Mouse (Mus musculus) right cerebral cortex, postnatal 10 days (tissue): ENCODE measurements around the gene Omp.
"Not testable (repeated sequence)": the region's sequence is repeated elsewhere in the genome, so short reads cannot be mapped to it uniquely, and the experiment has no call there.

Experiments
- DNase-seq, 2 experiments: peaks; one replicate each; pipeline ENCODE4 v3.0.0; 2021; ENCODE audit warnings: low spot score in 2 of 2

The Omp gene

GRCm38 (mm10) chr7:98145402-98145801 is at the start of gene Omp:
Gene Omp, minus strand, starts transcription at chr7:98145502.
- DNase-seq = no peak

DNA sequence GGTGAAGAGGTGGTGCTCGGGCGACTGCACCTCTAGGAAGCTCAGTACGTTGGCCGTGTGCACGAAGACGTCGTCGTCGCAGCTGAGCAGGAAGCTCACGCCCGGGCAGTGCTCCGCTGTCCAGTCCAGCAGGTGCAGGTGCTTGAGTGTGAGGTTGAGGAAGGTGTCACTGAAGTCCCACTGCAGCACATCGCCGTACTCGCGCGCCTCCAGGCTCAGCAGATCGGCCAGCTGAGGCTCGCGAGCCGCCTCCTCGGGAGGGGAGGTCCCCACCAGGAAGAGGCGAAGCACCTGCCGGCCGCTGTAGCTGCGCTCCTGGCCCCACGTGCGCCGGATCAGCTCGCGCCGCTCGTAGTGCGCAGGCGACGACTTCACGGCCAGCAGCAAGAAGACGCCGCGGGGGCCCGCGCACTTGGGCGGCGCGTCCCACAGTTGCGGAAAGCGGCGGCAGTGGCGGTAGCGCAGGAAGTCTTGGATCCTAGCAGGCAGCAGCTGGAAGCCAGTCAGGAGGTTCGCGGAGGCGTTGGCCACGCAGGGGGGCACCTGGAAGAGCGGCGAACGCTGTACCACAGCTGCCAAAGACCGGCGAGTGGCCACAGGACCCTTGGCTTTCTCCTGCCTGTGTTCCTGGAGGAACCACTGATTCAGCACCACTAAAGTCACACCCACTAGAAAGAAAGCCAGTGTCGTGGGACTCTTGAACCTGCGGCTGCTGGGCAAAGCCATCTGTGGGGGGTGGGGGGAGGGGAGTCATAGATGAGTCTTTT is 48.9 kb upstream of the Omp start:
- no peak for DNase-seq

- no peak for DNase-seq
Observed at GRCm38 (mm10) chr7:98193515-98194025, 48.3 kb upstream of the Omp start.

DNA sequence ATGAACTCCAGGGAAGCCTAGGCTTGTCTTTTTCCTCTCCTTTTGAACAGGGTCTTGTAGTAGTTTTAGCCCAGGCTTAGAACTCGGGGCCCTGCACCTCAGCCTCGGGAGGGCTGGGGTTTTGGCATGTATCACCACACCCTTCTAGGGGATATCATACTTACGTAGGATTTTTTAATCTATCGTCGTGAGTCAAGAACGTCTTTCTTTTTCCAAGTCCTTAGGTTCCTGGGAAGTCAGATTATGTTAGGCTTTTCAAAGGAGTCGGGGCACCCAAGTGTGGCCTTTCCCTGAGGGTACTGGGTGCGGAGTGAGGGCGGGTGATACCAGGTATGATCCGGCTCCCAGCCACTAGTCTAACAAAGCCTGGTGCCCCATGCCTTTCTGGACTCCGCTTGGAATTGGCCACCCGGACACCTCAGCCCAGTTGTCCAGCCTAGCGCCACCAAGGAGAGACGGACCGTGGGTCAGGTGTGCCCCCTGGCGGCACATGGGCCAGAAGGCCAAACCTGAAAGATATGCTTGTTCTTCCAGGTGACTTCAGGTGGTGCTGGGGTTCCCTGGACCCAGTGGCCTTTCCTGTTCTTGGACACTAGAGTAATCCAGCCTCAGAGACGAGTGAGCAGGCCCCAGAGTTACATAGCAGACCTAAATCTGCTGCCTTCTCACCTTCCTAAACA is 46.4 kb upstream of the Omp start:
- no peak for DNase-seq

DNA sequence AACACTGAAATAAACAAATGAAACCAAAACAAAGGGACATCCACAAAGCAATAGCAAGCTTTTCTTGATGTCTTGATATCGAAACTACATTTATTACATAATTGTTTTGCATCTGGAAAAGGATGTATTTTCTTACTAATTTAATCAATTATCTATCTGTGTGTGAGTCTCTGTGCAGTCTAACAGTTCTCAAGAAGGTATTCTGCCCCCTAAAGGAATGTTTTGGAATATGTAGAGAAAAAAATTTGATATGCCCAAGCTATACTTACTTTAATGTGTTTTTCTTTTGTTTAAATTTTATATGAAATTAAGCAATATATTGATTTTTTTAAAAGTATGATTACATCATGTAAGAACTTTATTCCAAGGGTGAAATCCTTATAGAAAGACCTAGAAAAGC is 45.3 kb upstream of the Omp start:
- DNase-seq = no peak

DNA sequence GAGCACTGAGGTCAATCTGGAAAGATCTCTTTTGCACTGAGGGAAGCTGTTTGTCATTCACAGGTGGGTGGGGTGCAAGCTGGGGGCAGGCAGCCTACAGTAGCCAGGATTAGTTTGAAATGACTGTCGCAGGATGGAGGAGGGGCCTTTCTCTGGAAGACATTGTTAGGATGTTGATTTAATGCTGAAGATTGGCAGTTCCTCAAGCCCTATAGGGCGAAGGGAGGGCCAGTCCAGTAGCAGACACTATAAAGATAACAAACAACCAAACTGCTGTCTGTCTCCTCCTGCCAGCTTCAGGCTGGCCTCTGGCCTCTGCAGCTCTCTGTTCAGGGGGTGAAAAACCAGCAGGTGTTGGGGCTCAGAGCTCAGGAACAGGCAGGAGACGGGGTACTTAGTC is 44.4 kb upstream of the Omp start:
- DNase-seq = no peak

GRCm38 (mm10) chr7:98188680-98189079 is 43.4 kb upstream of the Omp start:
- DNase-seq = no peak

GRCm38 (mm10) chr7:98188238-98188637 is 42.9 kb upstream of the Omp start:
- DNase-seq = no peak

DNA sequence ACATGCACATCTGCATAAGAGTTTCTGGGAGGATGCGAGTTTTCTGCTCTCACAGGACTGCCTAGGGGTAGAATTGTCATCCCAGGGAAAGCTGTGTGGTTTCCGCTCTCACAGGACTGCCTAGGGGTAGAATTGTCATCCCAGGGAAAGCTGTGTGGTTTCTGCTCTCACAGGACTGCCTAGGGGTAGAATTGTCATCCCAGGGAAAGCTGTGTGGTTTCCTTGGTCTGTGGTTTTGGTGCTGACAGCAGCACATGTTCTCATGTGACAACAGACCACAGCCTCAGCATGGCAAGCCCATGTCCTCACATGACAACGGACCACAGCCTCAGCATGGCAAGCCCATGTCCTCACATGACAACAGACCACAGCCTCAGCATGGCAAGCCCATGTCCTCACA is 42.0 kb upstream of the Omp start:
- DNase-seq = not testable (repeated sequence)

DNA sequence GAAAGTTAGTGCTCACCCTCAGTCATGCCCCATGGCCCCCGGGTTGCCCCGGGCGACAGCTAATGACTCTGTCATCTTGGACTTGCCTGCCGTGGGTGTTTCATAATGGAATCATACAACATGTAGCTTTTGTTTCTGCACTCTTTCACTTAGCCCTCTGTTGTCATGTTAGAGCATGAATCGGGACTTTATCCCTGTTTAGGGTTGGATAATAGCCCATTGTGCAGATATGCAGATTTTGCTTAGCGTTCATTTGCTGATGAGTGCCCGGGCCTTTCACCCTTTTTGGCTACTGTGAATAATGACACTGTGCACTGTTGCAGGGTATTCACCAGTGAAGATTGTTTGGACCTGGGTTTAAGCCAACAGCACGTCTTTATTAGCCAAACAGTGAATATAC is 41.3 kb upstream of the Omp start:
- no peak for DNase-seq

DNA sequence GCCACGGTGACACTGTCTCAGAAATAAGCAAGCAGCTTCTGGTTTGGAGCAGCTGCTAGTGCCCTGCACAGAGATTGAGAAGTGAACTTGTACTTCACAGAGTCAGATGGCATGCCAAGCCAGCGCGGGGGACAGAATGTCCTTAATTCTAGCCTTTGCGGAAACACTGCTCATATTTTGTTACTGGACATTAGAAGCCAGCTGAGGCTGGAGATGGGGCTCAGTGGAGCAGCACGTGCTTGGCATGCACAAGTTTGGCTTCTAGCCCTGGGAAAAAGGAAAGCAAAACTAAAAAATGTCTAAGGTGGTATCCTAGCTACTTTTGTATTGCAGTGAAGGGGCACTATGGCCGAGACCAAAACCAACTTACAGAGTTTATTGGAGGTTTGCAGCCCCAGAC is 40.0 kb upstream of the Omp start:
- peak; percentile 45 to 56 for DNase-seq

- DNase-seq = no peak
Observed at GRCm38 (mm10) chr7:98178560-98179231, 33.4 kb upstream of the Omp start.

DNA sequence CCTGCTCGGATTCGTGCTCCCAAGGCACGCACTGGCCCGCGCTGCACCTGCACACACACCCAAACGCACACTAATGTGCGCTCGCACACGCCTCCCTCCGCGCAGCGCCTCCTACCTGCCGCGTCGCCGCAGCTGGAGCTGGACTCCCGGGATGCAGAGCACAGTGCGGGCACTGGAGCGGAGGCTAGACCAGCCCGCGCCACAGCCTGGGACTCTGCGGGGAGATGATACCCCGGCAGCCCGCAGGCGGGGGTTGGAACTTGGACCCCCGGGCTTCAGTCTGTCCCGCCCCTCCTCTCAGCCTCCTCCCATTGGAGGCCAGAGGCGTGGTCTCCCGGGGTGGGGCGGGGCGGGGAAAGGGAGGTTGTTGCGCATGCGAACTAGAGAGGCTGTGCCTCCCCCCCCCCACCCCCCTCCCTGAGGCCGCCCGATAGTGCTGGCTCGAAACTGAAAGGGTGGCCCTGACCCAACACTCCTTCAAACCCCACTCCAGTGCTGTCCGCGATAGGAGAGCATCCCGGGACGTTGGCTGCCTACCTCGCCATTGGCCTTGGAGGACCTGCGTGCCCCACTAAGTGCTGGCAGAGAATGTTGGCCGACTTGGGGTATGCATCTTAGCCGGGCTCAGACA is 32.7 kb upstream of the Omp start, which contains the start of gene Capn5:
TSS of gene Capn5 (minus strand) at position 346 of the 631 bp plus-strand sequence.
- DNase-seq = peak; percentile 71 to 73

DNA sequence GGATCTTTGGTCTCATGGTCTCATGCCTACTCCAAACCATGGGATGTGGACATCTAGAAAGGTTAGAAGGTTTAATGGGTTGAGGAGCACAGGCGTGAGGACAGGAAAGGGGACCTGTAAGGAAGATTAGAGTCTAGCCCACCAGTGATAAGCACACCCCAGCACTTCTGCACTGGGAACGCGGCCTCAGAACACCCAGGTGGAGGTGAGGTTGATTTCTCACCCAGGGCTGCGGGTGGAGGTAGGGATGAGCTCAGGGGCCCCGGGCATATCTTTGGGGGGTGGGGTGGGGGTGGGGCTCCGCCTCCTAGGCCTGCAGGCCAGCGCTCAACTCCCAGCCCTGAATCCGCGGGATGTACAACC is 32.2 kb upstream of the Omp start:
- DNase-seq = no peak

GRCm38 (mm10) chr7:98177071-98177485 is 31.8 kb upstream of the Omp start:
- DNase-seq = no peak

- no peak for DNase-seq
Observed at GRCm38 (mm10) chr7:98176322-98177070, 31.2 kb upstream of the Omp start.

DNA sequence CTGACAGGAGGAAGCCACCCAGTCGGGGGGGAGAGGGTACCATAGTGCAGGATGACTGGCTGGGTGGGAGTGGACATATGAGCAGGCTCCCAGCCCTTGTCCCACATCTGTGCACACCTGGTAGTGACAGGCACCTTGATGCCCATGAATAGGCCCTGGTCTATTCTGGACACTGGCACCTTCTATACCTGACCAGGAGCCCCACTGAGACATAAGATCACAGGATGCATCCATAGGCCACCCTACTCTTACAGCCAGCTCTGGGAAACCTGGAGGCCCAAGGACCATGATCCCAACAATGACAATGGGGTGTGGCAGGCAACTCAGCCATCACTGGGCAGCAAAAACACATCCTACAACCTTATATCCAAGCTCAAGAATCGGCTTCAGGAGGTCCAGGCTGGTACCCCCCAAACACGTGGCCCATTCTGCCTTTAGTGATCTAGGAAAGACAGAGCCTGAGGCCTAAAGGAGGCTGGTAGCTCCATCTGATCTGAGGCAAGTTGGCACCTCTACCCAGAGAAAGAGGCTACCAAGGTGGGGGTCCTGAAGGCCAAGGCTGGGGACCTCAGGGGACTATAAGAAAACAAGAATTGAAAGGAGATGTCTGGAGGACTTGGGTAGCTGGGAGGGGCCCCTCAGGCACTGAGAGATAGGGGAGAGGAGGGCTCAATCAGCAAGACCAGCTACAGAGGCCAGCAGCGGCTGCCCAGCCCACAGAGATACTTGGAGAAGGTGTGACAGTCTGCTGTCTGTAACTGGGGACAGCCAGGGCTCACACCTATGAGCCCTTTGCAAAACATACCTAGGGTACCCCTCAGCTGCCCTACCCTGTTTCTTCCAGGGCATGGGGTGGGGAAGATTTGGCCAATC is 29.8 kb upstream of the Omp start:
- DNase-seq = no peak

- DNase-seq = no peak
Observed at GRCm38 (mm10) chr7:98173408-98173807, 28.1 kb upstream of the Omp start.

DNA sequence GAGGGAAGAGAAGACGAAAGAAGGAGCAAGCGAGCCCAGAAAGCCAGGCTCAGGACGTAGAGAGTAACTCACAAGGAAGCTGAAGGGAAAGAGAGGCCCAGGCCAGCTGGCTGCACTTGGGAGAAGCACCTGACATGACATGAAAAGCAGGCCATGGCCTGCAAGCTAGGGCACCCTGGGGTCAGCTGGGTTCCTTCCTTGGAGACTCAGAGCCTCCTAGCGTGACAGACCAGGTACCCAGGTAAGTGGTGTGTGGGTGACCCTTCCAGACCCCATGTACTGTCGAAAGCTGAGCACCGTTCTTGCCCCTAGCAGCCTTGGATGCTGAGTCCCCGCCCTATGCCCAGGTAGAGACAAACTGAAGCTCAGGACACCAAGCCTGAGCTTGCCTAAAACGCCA is 27.4 kb upstream of the Omp start:
- DNase-seq = no peak
